Mouse (Mus musculus) limb, embryonic 14.5 days (tissue): ENCODE measurements around the gene Brca2. TPM values are rescaled to one million over a fixed set of nuclear protein-coding genes. Genes with fewer than 3 reads are reported as not detected.

ENCODE experiments used
- ATAC-seq: fragments of 200-750 bp; cut with Nextera tagmentation; 2 replicates; pipeline ENCODE4 v1.8.0; 2017; ENCODE audit warnings: low read depth, moderate number of reproducible peaks, moderate TSS enrichment; ENCODE audit not compliant: low FRiP score
- DNase-seq: peaks from one replicate; pipeline ENCODE4 v3.0.0-alpha.2; 2015; ENCODE audit warnings: low spot score
- H3K27ac ChIP-seq: fragments of 300-500 bp; sonication (generic); replicated peaks from 2 replicates; pipeline ENCODE4 v1.5.1; 2014; ENCODE audit warnings: low read depth, mild to moderate bottlenecking, low read length, moderate library complexity, mixed read lengths
- H3K27me3 ChIP-seq: fragments of 300-500 bp; sonication (generic); 2 replicates; pipeline ENCODE4 v1.6.1; 2014; ENCODE audit warnings: low read length, mixed read lengths; ENCODE audit not compliant: control insufficient read depth, insufficient read depth
- H3K36me3 ChIP-seq: fragments of 300-500 bp; sonication (generic); 2 replicates; pipeline ENCODE4 v1.6.1; 2014; ENCODE audit warnings: mild to moderate bottlenecking, low read length, moderate library complexity, mixed read lengths; ENCODE audit not compliant: control insufficient read depth, insufficient read depth
- H3K4me1 ChIP-seq: fragments of 300-500 bp; sonication (generic); 2 replicates; pipeline ENCODE4 v1.6.1; 2014; ENCODE audit warnings: antibody characterized with exemption, low read length, mixed read lengths; ENCODE audit not compliant: control insufficient read depth, insufficient read depth
- H3K4me2 ChIP-seq: fragments of 300-500 bp; sonication (generic); replicated peaks from 2 replicates; pipeline ENCODE4 v1.6.1; 2014; ENCODE audit warnings: low read depth, mild to moderate bottlenecking, low read length, moderate library complexity; ENCODE audit not compliant: severe bottlenecking
- H3K4me3 ChIP-seq: fragments of 300-500 bp; sonication (generic); replicated peaks from 2 replicates; pipeline ENCODE4 v1.5.1; 2014; ENCODE audit warnings: low read length
- H3K9ac ChIP-seq: fragments of 300-500 bp; sonication (generic); 2 replicates; pipeline ENCODE4 v1.6.1; 2014; ENCODE audit warnings: mild to moderate bottlenecking, low read depth, low read length, moderate library complexity; ENCODE audit not compliant: severe bottlenecking
- H3K9me3 ChIP-seq: fragments of 300-500 bp; sonication (generic); 2 replicates; pipeline ENCODE4 v1.6.1; 2016; ENCODE audit warnings: low read length; ENCODE audit not compliant: control insufficient read depth
- POLR2A ChIP-seq: fragments of 200-500 bp; IDR thresholded peaks from 2 replicates; pipeline ENCODE4 v1.8.0; 2012; ENCODE audit warnings: inconsistent platforms, mild to moderate bottlenecking, moderate library complexity, borderline replicate concordance; ENCODE audit not compliant: insufficient read depth, insufficient read length; ENCODE audit errors: extremely low read depth
- WGBS: fragments of 180-500 bp; shearing (Covaris S2); extraction: QIAGEN DNeasy Blood & Tissue Kit; methylation state at CpG from one replicate; pipeline ENCODE4 v1.1.7; 2014; 5-methylcytosine and 5-hydroxymethylcytosine counted together
- polyA plus RNA-seq, 2 experiments: library from polyadenylated mRNA; depleted of rRNA in 1 of 2; stranded (reverse) in 1 of 2; unstranded in 1 of 2; fragments of >200 nt; fragmentation: Nextera tagmentation in 1 of 2; extraction: Ambion mirVana in 1 of 2; gene quantifications; 2 replicates each; pipeline versions ENCODE4 v1.2.1 to v1.2.3; 2012 to 2014

Brca2 gene
- polyA plus RNA-seq, 2 experiments = 15.9 to 25.9 TPM

DNA sequence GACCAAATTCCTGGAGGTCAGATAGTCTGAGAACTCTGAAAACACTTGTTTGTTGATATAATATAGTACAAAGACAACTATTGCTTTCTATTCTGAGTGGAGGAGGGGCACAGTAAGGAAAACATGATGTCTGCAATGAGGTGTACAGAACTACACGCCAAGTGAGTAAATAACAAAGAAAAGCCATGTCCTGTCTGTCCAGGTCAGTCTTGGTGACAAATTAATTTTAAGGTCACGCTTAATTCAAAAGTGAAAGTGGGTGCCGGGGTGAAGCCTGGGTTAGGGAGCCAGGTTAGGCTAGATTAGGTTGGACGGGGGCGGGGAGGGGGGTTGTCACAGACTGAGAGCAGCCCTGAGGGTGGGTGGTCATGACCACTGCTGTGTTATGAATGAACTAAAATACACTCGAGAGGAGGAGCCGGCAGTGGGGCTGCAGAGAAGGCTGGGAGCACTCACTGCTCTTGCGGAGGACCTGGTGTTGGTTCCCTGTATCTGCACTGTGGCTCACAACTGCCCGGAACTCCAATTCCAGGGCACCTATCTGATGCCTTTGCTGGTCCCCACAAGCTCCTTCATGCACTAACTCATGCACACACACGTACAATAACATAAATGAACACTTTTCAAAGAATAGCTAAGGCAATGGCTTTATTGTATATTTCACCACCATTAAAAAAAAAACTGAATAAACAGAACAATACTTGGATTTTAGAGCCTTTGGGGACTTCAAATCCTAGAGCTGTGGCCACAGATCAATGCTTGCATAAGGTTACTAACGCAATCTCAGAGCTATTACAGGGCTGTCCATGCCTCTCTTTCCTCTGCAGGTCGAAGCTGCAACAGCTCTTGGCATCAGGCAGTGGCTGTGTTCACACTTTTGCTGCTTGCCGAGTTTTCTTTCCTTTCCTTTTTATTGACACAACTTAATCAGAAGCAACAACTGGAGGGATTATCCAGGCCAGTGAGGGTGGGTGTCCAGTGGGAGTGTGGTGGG, 77.2 kb downstream of the Brca2 start:
- WGBS = 67% methylated on average over 13 of the region's 13 CpGs
- H3K4me2 ChIP-seq = no peak overlapping the region
- no peak for TF ChIP-seq POLR2A
- H3K27me3 ChIP-seq = peaks cover 9% of the 10 kb centered on the region; the same call in 1 of the 2 replicates
- no peaks in the 10 kb centered on the region for H3K9me3 ChIP-seq
- DNase-seq = no peak
- H3K27ac ChIP-seq = no peak overlapping the region
- H3K4me1 ChIP-seq = peaks cover 3% of the 10 kb centered on the region; the same call in 1 of the 2 replicates
- no peaks in the 10 kb centered on the region for H3K36me3 ChIP-seq
- H3K4me3 ChIP-seq = no peak overlapping the region
- H3K9ac ChIP-seq = no peak overlapping the region
- no peak for ATAC-seq

GRCm38 (mm10) chr5:150600554-150601440, 78.4 kb downstream of the Brca2 start:
- Histone ChIP-seq H3K4me3 (no peak overlapping the region), H3K27ac (no peak overlapping the region), H3K36me3 (no peaks in the 10 kb centered on the region), H3K27me3 (0 out of 2 replicates have a peak, but pooled peaks cover 4% of the 10 kb centered on the region), H3K4me2 (no peak overlapping the region), H3K9me3 (no peaks in the 10 kb centered on the region), H3K9ac (no peak overlapping the region), H3K4me1 (no peaks in the 10 kb centered on the region)
- ATAC-seq (no peak), DNase-seq (no peak)
- no peak for TF ChIP-seq POLR2A
- 74% methylated on average over 20 of the region's 20 CpGs for WGBS

DNA sequence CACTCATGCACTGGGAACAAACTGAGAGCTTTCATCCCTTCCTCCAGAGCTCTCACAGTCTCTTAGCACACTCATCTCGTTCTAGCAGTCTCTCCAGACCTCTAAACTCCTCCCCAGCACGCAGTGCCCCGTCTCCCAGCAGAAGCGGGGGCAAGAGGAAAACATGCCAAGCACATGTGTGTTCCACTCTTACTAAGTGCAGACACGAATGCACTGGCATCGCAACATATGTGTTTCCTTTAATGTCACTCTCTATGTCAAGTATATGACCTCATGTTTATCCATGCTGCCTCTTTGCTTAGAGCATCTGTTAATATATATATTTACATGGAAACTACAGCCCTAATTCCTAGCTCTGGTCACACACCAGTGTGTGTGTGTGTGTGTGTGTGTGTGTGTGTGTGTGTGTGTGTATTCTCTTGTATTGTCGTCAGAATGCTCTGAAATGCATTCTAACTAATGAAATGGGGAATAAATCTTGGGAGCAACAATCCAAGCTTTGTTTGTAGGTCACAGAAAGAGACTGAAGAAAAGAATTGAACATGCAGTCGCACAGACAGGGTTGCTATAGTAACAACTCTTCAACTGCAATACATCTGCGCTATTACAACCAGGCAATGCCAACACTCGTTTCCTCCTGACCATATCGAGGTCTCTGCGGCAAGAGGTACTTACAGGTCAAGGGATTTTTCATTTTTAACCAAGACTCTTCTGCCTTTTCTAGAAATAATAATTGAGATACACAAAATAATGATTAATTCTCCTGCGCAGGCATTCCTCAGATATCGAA, 79.2 kb downstream of the Brca2 start:
- Histone ChIP-seq H3K4me1 (no peaks in the 10 kb centered on the region), H3K4me3 (no peak overlapping the region), H3K27ac (no peak overlapping the region), H3K27me3 (no peaks in the 10 kb centered on the region), H3K36me3 (no peaks in the 10 kb centered on the region), H3K9me3 (no peaks in the 10 kb centered on the region), H3K9ac (no peak overlapping the region), H3K4me2 (no peak overlapping the region)
- no peak for DNase-seq
- 80% methylated on average over 14 of the region's 14 CpGs for WGBS
- ATAC-seq = no peak
- no peak for TF ChIP-seq POLR2A

DNA sequence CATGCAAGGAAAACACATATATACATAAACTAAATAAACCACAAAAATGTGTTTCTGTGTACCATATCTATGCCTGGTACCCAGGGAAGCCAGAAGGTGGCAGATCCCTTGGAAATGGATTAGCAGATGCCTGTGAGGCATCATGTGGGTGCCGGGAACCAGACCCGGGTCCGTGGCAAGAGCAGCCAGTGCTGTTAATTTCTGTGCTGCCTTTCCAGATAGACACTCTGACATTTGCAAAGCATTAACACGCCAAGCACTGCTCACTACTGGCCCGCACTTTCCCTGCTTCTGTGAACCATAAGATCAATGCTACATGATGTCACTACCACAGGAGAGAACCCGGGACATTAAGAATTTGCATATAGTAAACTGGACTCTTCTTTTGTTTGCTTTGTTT, 83.7 kb downstream of the Brca2 start:
- H3K27ac ChIP-seq = no peak overlapping the region
- DNase-seq (no peak), ATAC-seq (no peak)
- H3K9me3 ChIP-seq = no peaks in the 10 kb centered on the region
- H3K4me3 ChIP-seq = no peak overlapping the region
- H3K36me3 ChIP-seq = no peaks in the 10 kb centered on the region
- TF ChIP-seq POLR2A = no peak
- H3K4me2 ChIP-seq = no peak overlapping the region
- H3K27me3 ChIP-seq = no peaks in the 10 kb centered on the region
- H3K4me1 ChIP-seq = no peaks in the 10 kb centered on the region
- 93% methylated on average over 6 of the region's 6 CpGs for WGBS
- H3K9ac ChIP-seq = no peak overlapping the region

DNA sequence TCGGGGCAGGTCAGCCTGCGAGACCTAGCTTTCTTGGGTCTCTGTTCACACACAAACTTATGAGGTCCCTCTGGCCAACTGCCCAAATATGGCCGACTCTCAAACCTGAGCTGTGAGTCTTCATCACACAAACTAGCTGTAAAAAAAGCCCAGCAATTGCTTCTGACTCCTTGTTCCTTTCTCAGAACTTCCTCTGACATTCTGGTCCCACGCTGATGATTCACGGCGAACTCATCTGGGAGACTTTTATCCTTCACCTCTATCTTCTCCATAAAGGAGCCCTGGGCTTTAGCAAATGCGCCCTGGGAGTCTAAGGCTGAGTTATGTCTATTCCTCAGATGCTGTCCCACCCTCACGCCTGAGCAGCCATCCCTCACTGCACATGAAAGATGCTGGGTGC, 85.2 kb downstream of the Brca2 start:
- Histone ChIP-seq H3K27me3 (no peaks in the 10 kb centered on the region), H3K9me3 (no peaks in the 10 kb centered on the region), H3K4me2 (no peak overlapping the region), H3K27ac (no peak overlapping the region), H3K4me3 (no peak overlapping the region), H3K36me3 (no peaks in the 10 kb centered on the region), H3K4me1 (no peaks in the 10 kb centered on the region), H3K9ac (no peak overlapping the region)
- 91% methylated on average over 8 of the region's 8 CpGs for WGBS
- ATAC-seq (no peak), DNase-seq (no peak)
- no peak for TF ChIP-seq POLR2A
